Mouse (Mus musculus) gastrocnemius, adult 18-20 months (tissue): ENCODE data around the gene Dnttip2. TPM values are rescaled to one million over a fixed set of nuclear protein-coding genes. Genes with fewer than 3 reads are reported as not detected.
A peak's percentile ranks its signal among the peaks of the same experiment; 100 is the strongest.
"Not testable (repeated sequence)": the region's sequence is repeated elsewhere in the genome, so short reads cannot be mapped to it uniquely, and the experiment has no call there.

ENCODE experiments used
- DNase-seq: peaks from one replicate; pipeline ENCODE4 v3.0.0; 2021; ENCODE audit warnings: low spot score
- total RNA-seq, 2 experiments: library from RNA; stranded (reverse); gene quantifications; 2 replicates each; pipeline ENCODE4 v1.2.3; 2021

Gene Dnttip2
- total RNA-seq, 2 experiments from 2014 or later, result 27.2 to 28.4 TPM

DNA sequence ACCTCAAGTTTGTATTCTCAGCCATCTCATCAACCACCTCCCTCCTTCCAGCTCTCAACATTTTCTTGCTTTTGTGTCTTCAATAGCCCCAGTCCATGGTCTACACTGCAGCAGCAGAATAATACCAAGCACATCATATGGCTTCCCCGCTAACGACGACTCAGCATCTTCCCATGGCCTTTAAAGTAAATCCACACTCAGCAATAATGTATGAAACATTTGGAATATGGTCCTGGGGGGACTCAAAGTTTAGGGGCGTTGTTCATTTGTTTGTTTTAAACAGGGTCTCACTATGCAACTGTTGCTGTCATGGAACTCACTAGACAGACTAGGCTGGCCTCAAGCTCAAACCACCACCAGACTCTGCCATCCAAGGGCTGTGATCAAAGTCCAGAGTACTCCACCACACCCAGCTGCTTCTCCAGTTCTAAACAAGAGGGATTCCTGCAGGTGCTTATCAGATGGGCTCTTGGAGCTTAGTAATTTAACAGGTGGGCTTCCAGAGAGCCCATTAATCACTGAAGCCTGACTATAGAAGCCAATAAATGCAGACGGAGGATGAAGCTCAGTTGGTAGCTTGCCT, 14.5 kb downstream of the Dnttip2 start:
- no peak for DNase-seq

DNA sequence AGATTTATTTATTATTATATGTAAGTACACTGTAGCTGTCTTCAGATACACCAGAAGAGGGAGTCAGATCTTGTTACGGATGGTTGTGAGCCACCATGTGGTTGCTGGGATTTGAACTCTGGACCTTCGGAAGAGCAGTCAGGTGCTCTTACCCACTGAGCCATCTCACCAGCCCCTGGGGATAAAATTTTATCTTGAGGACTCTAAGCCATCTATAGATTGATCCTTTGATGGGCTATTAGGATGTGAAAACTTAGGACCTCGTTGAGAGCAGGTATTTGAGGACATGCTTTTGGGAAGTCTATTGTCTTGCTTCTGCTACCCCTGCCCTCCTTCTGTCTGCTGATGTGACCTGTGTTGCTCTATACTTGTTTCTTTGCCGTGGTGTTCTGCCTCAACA, 15.2 kb downstream of the Dnttip2 start:
- DNase-seq, result not testable (repeated sequence)

DNA sequence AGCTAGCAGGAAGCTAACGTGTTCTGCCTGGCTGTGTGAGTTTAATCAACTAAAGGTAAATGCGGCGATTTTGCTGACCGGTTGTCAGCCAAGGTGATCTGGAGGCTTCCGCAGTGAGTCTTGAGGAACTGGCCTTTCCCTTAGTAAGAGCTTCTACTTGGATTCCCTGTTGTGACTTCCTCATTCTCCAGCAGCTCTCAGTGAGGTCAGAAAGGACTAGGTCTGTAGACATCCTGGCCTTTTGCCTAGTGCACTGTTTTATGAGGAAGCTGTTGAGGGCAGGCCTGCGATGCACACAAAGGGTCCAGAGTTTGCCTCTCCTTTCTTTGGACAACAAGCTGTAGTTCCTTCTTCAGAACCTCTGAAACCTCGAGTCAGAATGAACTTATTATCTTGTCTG, 16.5 kb downstream of the Dnttip2 start:
- DNase-seq, result no peak

DNA sequence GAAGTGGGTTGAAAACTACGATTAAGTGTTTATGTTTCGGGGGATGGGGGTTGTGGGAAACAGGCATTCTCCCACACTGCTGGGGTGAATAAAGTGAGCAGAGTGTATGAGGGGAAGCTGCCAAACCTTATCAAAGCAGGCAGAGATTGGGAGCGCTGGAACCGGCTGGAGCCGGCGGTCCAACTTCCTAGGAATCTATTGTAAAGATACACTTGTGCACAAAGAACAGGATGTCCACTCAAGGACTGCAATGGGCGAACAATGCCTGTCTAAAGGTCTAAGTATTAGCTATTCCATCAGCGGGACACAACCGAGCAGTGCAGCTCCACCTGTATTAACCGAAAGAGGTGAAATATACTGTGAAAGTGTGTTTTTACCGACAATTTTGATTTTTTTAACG, 17.6 kb downstream of the Dnttip2 start:
- no peak for DNase-seq

DNA sequence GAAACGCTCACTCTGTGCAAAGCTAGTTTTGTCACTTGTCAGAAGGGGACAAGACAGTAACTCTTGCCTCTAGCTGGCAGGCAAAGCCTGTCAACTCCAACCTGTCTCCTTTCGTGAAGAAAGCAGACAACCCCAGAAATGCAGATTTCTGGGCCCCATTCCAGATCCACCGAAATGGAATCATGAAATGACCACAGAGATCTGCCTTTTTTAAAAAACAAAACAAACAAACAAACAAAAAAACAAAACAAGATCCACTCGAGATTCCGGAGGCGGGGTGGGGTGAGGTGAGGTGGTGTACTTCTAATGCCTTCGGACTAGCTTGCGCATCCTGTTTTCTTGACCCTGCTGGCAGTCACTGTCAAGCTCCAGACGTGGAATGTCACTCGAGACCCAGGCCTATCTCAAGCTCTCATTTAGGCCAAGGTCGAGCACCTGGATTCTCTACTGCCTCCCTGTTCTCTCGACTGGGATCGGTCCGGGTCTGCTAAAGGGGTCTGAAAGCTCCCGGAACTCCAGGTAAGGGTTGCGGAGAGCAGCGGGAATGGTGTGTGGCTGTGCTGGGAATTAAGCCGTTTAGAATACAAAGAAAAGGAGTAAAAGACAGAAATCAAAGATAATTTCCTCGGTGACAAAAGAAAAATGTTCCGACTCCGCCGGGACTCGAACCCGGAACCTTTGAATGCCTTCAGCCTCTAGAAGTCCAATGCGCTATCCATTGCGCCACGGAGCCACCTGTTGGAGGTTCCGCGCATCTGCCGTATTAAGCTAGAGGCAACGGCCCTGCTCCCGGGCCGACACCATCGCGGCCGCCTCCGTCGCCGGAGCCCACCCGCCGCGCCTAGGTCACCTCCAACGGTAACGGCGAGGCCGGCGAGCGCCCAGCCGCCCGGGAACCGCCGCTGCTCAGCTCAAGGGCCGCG, 18.4 kb downstream of the Dnttip2 start:
- DNase-seq, result peak; percentile 95

DNA sequence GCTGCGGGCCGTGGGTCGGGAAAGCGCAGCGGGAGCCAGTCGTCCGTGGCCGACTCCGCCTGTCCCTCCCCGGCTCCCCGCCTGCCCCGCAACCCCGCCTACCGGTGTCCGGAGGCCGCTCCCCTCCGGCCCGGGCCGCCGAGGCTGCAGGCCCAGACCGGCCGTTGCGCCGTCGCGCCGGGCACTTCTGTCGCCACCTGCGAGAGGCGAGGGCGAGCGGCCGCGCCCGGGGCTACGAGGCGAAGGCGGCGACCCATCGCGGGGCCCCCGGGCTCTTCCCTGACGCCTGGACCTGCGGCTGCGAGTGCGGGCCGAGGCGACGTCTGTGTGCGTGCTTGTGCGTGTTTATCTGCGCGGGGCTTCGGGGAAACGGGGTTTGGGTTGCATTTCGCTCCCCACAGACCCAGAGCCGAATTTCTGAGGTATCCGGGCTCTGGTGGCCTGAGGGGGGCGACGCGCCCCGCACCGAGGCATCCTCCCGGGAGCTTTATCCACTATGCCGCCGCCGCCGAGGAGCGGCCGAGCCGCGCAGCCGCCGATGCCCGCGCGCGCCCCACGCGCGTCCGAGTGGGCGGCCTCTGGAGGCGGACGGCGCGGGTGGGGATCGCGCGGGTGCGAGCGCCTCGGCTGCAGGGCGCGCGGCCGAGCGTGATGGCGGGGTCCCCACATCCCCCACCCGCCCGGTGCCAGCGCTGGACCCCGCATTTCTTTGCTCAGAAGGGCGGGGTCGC, 19.2 kb downstream of the Dnttip2 start:
- peak; percentile 24 for DNase-seq

DNA sequence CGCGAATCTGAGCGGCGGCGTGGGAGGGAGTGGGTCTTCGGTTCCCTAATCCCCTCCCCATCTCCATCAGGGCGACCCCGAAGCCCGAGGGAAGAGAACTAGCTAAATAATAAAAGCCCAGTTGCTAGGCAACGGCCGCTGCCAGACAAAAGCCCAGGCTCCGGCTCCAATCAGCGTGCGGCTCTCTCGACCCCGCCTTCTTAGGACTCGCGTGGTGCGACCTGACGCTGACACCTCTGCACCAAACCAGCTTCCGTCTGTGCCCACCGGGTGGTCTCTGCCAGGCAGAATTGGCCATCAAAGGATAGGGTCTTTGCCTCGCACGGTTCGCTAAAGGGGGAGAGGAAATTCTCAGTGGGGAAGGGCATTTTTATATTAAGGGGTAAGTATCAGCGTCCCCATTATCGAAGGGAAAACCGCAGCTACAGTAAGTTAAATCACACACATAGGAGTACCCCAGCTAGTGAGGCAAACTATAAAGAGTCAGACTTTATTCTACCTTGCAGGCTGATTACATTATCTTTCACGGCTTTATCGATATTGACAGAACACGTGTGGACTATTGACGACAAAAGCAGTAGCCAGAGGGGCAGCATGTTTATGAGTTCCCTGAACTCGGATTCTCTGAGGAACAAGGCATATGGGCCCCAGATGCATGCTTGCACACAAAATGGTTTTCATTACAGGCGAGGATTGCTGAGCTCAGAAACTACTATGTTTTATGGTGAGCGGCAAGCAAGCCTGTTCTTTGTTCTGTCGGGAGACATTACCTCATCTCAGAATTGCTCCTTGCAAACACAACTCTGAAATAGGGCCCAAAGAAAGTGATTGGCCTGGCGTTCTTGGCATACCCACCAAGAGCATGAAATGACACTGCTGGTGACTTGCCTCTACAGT, 20.0 kb downstream of the Dnttip2 start, which contains the start of gene Bcar3:
Gene Bcar3, plus strand, starts transcription at position 183 of the 897 bp plus-strand sequence.
- DNase-seq, result peak; percentile 90

DNA sequence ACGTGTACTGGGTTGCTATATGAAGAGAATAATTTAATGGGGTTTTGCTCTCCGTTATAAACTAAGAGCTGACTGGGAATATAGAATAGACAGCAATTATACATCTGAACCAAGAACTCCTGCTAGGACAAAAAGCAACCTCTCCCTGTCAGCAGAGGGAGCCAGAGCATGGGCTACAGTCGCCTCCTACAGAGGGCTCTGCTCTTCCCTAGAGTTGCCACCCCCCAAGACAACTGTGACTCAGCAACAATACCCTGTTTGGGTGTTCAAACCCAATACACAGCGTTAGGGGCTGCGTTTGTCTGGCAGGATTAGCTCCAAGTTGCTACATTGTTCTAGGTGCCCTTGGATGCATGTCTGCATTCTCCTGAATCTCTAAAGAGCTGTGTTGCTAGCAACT, 21.3 kb downstream of the Dnttip2 start:
- DNase-seq, result peak; percentile 30

DNA sequence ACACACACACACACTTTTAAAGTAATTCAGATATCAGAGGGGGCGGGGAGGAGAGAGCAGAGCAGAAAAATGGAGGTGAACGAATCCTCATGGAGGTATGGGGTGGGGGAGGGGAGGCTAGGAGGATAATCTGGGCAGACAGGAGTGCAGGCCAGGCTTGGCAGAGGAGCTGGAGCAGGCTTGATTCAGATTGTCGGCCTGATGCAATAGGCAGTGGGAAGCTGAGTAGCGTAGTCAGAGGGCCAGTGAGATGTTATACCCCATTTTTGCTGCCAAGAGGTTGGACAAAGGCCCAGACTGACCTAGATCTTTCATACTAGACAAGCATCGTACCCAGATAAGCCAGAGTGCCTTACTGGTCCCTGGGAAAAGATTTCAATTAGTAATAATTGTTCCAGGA, 22.8 kb downstream of the Dnttip2 start:
- DNase-seq, result no peak

DNA sequence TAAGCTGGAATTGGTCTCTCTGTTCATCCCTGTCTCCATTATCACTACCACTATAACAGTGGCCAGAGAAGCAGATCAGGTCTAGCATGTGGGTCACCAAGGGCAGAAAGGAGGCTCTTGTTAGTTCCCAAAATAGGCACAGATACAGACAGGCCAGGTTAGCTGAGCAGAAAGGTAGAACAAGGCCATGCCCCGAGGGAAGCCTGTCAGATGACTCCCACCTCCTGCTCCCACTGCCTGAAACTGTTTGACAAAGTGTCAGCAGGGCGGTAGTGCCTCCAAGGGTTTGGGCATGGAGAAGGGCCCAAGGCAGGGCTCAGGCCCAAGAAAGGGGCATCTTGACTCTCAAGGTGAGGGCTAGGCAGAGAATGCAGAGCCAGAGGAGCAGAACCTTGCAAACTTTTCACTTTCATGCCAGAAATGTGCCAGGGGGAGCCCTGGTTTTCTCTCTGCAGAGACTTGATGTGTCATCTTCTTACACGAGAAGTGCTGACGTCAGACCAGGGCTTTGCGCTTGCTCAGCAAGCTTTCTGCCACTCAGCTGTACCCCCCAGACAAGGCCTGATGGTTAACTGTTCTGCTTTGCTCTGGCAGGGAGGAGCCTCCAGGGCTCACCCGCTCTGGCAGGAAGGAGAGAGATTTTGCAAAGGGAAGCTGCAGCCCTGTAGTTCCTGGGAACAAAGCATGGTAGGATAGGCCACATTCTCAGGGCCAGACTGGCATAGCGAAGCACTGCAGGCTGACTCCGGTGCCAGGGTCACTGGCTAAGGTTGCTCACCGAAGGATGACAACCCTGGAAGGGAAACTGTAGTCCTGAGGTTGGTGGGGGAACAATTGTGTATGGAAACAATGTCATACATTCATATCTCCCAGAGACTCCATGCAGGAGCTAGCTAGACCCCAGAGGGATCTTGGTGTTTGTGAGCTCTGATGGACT, 27.1 kb downstream of the Dnttip2 start:
- DNase-seq, result peak; percentile 20

DNA sequence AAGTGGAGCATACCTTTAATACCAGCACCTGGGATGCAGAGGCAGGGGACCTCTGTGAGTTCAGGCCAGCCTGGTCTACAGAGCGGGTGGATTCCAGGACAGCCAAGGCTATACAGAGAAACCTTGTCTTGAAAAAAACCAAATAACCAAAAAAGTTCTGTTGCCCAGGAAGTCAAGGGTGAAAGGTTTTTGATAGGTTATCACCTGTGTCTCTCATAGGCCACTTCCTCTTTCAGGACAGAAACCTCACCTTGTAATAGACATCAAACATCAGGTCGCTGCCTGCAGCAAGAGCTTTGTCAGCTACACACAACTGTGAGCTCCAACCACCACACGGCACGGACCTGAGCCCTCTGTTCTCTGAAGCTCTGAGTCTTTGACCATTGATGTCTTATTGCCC, 30.4 kb downstream of the Dnttip2 start:
- no peak for DNase-seq

DNA sequence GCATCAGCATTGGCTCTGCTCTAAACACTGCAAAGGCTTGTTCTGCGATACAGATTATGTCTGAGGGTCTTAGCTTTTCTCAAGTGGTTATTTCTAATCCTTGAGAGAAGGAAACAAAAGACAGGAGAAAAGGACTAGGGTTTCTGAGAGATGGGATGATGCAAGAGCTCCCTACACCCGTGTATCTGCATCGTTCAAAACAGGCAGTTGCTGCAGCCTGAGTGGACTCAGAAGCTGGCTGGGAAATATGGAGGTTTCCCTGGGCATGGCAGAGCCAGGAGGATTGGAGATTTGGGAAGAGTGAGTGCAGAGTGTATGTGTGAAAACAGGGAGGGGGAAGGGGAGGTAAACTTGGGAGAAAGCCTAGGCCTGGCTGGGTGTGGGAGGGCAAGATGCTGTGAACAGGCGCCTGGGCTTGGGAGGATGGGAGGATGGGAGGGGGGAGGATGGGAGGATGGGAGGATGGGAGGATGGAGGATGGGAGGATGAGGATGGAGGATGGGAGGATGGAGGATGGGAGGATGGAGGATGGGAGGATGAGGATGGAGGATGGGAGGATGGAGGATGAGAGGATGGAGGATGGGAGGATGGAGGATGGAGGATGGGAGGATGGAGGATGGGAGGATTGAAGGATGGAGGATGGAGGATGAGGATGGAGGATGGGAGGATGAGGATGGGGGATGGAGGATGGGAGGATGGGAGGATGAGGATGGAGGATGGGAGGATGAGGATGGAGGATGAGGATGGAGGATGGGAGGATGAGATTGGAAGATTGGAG, 33.9 kb downstream of the Dnttip2 start:
- no peak for DNase-seq

DNA sequence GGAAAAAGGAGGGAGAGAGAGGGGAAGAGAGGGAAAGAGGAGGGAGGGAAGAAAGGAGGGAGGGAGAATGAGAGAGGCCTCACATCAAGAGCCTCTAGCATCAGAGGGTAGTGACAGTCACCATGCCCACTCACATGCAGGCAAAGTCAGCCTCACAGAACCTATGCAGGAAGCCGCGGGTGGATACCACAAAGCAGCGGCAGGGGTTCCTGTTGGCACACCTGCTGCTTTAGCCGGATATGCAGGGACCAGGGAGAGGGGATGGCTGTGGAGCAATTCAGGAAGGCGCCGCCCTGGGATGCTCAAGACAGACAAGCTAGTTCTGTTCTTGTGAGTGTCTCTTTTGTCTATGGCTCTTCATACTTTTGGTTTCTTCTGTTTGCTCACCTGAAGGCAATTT, 34.8 kb downstream of the Dnttip2 start:
- no peak for DNase-seq

DNA sequence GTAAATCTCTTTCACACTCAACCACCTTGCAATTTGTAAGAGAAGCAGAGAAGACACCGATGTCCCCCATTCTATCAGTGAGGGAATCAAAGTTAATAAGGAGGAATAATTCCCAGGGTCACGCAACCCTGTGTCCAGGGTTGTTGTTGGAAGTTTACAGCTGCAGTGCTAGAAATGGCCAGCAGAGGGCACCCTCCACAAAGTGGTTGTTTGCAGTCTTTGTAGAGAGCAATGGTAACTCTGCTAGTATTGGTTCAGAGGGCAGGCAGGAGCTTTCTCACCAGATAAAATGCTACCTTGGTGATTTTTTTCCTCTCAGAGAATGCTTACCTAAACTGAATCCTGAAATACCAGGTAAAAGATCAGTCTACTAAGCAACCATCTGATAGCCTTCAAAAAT, 37.9 kb downstream of the Dnttip2 start:
- DNase-seq, result peak; percentile 84

DNA sequence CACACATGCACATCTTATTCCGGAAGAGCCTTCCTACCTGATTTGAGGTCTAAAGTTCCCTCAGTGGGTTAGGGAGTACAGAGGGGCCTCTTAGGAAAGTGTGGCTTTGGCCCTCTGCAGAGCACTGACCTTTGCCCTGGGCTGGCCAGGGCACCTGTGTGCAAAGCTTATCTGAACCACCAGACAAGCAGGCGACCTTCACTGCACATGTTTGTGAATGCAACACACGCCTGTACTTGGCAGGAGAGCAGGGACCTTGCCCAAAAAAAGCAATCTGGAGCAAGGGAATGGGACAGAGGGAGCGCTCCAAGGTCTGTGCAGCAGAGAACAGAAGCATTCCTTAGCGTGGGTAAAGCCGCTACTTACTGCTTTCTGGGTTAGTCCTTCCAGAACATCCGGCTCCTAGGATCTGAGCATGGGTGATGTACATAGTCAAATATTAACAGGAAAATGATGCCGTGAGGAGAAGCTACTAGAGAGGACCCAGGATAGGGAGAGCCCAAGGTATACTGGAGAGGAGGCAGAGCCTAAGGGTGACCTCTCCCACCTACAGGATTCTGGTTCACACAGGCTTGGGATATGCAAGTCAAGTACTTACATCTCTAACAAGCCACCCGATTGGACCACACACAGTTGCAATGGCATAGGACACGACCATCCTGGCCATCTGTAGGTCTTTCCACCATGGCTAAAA, 38.9 kb downstream of the Dnttip2 start:
- DNase-seq, result no peak

DNA sequence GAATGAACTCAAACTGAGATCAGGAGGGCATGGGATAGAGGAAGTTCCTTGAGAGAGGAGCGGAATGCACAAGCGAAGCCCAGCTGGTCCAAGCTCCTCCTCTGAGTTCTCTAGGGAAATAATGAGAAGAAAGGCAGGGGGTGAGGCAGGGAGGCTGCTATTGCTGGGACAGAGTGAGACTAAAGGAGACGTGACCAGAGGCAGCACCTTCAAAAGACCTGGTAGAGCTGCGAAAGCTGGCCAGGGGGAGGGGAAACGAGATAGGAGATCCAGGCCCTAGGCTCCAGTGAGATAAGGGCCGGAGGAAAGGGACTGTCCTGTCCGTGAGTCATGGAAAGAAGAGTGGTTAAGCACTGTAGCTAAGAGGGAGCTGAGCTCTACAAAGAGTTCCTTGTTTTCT, 39.7 kb downstream of the Dnttip2 start:
- no peak for DNase-seq

DNA sequence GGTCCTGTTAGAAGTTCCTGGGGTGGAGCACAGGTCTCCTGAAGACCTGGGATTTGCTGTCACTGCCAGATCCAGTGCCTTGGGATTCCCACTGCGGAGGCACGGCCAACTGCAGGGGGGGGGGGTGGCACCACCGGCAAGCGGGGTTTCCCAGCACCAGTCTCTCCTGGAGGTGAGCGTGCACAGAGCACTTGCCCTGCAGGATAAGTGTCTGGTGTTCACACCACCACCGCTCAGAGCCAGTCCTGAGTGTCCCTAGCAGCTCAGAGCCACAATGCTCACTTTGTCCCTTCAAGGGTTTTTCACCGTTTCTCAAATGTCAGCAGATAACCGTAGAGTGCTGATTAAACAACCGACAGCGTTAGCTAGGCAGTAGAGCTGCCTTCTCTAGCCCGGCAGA, 42.4 kb downstream of the Dnttip2 start:
- DNase-seq, result no peak

DNA sequence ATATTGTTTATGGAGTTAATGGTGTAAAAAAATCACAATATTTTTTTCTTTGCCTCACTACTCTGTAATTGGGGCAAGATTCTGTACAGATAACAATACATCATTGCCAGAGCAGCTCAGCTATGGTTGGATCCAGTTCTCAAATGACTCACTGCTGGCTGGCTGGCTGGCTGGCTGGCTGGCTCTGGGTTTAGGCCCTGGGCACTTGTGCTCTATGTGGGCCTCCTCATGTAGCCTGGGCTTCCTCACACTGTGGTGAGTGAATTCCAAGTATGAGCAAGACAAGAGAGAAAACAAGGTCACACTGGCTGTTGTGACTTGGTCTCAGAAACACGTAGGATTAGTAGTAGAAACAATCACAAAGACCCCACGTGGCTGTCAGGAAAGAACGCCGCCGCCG, 43.2 kb downstream of the Dnttip2 start:
- no peak for DNase-seq

DNA sequence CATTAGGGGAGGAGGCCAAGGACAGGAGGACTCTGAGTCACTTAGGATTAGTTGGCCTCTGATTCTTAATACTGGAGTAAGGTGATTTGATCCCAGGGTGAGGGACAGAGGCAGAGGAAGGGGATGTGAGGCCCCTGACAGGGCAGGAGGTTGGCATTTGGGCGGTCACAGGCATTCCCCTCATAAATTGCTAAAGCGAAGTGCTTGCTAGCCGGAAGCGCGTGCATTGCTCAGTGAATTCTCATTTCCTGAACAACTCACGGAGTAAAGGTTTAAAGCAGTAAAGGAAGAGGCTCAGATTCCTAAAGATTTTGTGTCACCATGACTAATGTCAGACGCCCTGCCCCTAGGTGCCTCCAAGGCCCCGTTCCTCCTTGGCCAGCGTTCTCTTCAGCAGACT, 48.0 kb downstream of the Dnttip2 start:
- no peak for DNase-seq
